Mouse (Mus musculus): ENCODE data around the gene Prss21. TPM values are rescaled to one million over a fixed set of nuclear protein-coding genes. Genes with fewer than 3 reads are reported as not detected.

Prss21 gene
- total RNA-seq (2017), result not detected in 2 replicates

DNA sequence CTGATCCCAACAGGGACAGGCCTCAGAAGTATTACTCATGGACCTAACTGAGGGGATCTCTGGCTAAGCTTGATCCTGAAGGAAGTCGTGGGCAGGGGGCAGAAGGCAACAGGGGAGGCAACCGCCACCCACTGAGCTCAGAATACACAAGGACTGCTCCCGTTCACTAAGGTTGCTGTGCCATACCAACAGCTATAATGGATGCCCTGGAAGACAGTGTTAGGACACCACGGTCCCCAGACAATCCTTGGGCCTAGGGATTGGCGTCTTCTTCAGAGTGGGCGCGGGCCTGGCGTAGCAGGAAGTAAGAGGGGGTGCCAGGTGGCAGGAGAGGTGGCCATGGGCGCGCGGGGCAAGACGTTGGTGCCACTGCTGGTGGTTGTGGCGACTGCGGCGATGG is at the start of gene Prss21:
Gene Prss21 (plus strand): TSS at position 301 of the 400 bp plus-strand sequence.
- ATAC-seq (ENCODE audit: extremely low read depth, insufficient number of reproducible peaks, low FRiP score, poor library complexity, severe bottlenecking), result no peak

DNA sequence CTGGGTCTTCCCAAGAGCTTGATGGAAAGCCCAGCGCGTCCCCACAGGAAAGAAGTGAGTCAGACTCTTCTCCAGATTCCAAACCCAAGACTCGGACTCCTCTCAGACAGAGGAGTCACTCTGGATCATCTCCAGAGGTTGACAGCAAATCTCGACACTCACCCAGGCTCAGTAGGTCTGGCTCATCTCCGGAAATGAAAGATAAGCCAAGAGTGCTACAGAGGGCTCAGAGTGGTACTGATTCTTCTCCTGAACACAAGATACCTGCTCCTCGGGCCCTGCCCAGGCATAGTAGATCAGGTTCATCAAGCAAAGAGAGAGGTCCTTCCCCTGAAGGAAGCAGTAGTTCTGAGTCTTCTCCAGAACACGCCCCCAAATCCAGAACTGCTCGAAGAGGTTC is 49.3 kb upstream of the Prss21 start:
- ATAC-seq (ENCODE audit: extremely low read depth, insufficient number of reproducible peaks, low FRiP score, poor library complexity, severe bottlenecking), result no peak

DNA sequence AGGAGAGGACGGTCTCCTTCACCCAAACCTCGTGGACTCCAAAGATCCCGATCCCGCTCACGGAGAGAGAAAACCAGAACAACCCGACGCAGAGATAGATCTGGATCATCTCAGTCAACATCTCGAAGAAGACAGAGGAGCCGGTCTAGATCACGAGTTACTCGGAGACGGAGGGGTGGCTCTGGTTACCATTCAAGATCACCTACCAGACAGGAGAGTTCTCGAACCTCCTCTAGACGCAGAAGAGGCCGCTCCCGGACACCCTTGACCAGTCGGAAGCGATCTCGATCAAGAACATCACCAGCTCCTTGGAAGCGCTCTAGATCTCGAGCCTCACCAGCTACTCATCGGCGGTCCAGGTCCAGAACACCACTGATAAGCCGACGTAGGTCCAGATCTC is 48.6 kb upstream of the Prss21 start:
- no peak for ATAC-seq (ENCODE audit: extremely low read depth, insufficient number of reproducible peaks, low FRiP score, poor library complexity, severe bottlenecking)

DNA sequence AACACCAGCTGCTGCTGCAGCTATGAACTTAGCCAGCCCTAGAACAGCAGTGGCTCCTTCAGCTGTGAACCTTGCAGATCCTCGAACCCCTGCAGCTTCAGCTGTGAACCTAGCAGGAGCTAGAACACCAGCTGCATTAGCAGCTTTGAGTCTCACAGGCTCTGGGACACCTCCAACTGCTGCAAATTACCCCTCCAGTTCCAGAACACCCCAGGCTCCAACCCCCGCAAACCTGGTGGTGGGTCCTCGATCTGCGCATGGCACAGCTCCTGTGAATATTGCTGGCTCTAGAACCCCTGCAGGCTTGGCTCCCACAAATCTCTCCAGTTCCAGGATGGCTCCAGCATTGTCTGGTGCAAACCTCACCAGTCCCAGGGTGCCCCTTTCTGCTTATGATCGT is 47.1 kb upstream of the Prss21 start:
- ATAC-seq (ENCODE audit: extremely low read depth, insufficient number of reproducible peaks, low FRiP score, poor library complexity, severe bottlenecking), result no peak

DNA sequence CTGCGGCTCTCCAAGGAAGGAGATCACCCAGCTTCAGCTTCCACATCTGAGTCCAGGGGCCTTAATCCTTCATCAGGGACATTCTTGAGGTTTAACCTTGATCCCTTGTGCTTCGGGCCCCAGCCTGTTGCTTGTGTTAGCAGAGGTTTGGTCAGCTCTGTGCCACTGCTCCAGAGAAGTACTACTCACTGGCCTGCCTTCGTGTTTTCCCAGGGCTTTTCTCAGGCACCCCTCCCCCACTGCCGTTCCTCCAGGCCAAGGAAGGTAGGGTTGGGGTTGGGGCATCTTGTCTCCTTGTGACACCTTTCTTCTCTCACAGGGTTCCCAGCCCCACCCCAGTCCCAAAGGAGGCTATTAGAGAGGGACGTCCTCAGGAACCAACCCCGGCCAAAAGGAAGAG is 45.8 kb upstream of the Prss21 start:
- ATAC-seq (ENCODE audit: extremely low read depth, insufficient number of reproducible peaks, low FRiP score, poor library complexity, severe bottlenecking), result no peak

DNA sequence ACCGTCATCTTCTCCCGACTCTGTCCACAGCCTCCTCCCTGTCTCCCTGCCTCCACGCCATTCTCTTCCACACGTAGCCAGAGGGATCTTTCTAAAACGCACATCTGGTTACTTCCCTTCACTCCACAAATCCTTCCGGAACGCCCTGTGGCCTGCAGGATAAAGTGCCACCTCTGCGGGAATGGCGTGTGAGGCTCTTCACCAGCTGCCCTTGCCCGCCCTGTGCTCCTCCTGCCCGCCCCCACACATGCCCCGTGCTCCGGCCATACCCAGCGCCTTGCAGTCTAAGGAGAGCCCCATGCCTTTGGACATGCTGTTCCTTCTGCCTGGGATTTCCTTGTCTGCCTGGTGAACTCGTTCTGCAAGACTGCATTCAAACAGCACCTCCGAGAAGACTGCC is 44.8 kb upstream of the Prss21 start:
- no peak for ATAC-seq (ENCODE audit: extremely low read depth, insufficient number of reproducible peaks, low FRiP score, poor library complexity, severe bottlenecking)

DNA sequence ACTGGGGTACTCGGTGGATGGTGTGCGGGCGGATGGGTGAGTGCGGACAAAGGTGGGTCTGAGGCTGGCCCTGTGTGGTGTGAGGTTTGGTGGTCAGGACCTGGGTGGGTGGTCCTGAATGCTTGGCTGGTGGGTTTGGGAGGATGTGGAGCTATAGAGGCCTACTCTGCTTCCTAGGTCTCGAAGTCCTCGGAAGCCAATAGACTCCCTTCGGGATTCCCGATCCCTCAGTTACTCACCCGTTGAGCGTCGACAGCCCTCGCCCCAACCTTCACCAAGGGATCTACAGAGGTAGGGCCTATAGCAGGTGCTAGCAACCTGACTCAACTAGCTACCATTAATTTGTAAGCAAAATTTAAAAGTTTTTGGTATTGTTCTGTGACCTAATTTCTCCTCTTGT is 44.2 kb upstream of the Prss21 start:
- no peak for ATAC-seq (ENCODE audit: extremely low read depth, insufficient number of reproducible peaks, low FRiP score, poor library complexity, severe bottlenecking)

DNA sequence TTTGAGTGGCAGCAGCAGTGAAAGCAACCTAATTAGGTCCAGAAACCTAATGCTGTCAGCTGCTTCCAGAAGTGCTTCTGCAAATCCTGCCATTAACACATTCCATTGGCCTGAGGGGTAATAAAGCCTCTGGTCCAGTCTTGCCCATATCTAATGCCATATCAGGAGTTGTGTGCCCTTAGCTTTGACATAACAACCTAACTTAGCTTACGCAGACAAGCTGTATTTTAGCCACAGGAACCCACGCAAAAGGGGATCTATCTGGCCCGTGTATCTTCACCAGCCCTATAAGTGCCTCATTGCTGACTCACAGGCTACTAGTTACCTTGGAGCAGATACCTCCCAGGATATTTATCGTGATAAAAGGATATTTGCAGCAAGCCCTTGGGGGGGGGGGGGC is 42.3 kb upstream of the Prss21 start:
- no peak for ATAC-seq (ENCODE audit: extremely low read depth, insufficient number of reproducible peaks, low FRiP score, poor library complexity, severe bottlenecking)

DNA sequence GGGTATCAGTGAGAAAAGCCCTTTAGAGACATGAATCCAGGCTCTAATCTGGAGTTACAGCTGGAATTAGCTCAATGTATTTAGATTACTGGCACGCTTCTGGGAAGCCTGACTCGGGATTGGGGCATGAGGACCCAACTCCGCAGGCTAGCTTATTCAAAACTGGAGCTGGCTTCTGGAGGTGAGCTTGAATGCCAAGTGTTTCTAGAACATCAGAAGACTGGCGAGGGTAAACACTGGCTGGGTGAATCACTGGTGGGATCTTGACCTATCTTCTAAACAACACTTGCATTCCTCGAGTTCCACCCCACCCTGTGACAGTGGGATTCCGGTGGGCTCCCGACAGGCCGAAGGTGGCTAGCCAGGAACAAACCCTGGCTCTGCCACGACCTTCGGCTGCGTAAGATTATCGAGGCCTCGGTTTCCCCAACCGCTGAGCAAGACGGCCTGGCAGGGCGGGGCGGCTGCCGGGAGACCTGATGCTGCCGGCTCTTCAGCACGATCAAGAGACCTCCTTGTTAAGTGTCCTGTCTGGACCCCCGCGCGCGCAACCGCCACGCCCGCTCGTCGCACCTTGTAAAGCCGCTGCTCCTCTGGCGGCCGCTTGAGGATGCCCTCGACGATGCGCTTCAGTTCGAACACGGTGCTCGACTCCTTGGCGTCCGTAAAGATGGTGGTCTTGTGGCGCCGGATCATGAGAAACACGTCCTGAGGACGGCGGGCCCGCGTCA is 39.4 kb upstream of the Prss21 start:
- ATAC-seq (ENCODE audit: extremely low read depth, insufficient number of reproducible peaks, low FRiP score, poor library complexity, severe bottlenecking), result no peak

DNA sequence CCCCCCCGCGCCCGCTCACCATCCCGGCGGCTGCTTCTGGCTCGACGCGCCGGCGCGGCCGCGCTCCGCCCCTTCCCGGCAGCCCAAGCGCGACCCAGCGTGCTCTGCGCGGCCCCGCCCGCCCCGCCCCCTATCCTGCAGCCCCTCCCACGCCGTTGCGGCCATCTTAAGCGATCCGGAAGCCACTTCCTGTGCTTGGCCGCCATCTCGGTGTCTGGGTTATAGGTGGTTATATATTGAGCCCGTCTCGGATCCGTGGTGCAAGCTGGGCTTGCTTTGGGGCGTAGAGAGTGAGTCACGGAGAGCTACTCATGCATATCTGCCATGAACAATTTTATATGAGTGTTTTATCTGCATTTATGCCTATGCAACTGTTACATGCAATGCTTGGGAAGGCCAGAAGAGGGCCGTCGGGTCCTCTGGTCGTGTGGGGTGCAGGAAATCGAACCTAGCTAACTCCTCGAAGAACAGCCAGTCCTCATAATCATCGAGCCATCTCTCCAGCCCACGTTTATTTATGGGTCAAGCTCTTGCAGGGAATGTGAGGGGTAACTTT is 38.7 kb upstream of the Prss21 start, which contains the start of gene Elob:
Gene Elob (minus strand): TSS at position 73 of the 556 bp plus-strand sequence.
- ATAC-seq (ENCODE audit: extremely low read depth, insufficient number of reproducible peaks, low FRiP score, poor library complexity, severe bottlenecking), result peak; percentile 85

DNA sequence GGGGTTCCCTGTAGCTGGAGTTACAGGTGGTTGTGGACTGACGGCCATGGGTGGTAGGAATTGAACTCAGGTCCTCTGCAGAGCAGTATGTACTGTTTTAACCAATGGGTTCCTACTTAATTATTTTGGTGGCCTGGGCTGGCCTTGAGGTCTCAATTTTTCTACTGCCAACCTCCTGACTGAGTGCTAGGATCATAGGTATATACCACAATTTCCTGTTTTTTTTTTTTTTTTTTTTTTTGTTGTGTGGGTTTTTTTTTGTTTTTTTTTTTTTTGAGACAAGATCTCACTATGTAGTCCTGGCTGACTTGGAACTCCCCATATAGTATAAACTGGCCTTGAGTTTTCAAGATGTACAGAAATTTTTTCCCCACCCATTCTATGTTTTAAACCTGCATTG is 36.7 kb upstream of the Prss21 start:
- no peak for ATAC-seq (ENCODE audit: extremely low read depth, insufficient number of reproducible peaks, low FRiP score, poor library complexity, severe bottlenecking)

DNA sequence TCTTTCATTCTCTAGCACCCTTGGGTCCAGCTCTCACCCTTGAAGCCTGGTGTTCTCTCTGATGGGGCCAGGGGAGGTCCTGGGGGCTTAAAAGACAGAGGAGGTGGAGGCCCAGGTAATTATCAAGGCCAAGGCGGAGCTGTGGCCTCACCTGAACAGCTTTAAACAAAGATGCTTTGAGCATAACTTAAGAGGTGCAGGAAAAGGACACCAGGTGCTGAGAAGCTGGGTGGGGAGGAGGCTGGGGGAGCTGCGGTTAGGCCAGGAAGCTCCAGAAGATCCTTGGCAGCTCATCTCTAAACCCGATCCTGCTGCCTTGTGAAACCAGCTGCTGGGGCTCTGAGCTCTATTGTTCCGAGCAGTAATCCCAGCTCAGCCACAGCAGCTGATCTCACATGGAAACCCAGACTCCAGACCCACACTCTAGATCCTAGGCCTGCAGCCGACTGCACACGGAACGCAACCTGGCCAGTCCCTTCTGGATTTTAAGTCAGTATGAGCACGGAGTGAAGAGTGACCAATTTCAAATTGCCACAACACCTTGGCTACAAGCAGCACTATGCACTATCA is 31.8 kb upstream of the Prss21 start, which contains the start of gene Prss33:
Gene Prss33 (minus strand): TSS at position 51 of the 570 bp plus-strand sequence.
- no peak for ATAC-seq (ENCODE audit: extremely low read depth, insufficient number of reproducible peaks, low FRiP score, poor library complexity, severe bottlenecking)

DNA sequence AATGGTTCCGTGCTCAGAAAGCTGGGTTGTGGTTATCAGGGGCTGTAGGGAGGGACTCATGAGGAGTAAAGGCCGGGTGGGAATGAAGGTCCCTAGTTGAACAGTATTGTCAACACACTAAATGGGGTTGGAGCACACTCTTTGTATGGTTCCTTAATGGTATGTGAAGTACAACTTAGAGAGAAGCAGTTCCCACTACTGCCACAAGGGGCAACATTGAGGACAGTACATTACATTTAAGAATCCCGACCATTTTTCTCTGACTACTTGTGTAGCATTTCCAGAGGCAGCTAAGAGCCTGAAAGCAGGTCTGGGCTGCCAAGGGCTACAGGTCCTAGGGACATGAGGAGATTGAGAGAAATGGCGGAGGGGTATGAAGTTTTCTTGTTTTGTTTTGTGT is 26.7 kb upstream of the Prss21 start:
- peak; percentile 73; the same call in 1 of the 2 replicates for ATAC-seq (ENCODE audit: extremely low read depth, insufficient number of reproducible peaks, low FRiP score, poor library complexity, severe bottlenecking)

DNA sequence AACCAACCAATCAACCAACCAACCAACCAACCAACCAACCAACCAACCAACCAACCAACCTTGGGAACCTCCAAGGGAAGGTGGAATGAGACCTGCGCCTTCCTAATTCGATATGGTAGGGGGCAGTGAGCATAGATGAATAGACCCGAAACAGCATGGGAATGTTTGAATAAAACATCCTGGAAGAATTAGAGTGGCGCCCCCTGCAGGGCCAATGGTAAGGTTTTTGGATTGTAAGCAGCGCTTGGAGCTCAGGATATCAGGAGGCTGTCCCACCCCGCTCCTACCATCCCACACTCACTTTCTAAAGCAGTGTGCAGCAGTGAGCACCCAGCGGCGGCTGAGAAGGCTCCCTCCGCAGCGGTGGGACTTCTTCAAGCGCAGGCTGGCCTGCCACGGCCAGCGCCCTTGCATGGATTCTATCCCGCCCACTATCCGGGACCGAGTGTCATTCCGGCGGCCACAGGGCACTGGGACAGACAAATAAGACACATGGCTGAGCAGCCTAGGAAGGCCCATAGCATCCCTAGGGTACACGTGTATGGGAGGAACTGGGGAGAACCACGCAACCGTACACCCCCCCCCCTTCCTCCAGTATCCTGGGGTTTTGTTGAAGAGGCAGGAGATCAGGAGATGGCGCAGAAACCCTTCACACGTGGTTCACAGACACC is 24.6 kb upstream of the Prss21 start:
- no peak for ATAC-seq (ENCODE audit: extremely low read depth, insufficient number of reproducible peaks, low FRiP score, poor library complexity, severe bottlenecking)

DNA sequence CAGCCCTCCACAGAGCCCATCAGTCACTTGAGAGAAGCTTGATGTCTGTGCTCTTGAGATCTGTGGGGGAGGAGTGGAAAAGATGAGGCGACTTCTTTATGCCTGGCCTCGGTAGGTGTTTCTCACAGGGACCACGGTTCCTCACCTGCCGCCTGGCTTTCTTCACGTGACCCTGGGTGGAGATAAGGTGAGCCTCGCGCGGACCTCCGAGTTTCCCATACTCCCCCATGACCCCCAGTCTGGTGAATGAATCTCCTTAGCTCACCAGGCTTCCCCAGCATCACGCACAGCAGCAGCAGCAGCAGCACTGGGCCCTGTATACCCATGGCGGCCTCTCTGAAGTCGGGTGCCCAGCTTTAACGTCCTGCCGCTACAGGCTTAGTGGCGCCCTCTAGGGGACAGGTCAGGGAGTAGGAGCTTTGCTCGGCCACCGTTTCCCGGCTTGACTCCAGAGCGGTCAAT is 24.0 kb upstream of the Prss21 start, which contains the start of the genes Prss32 and Prss41:
Gene Prss32 (plus strand): TSS at position 44 of the 462 bp plus-strand sequence.
Gene Prss41 (minus strand): TSS at position 361 of the 462 bp plus-strand sequence.
- peak; percentile 60 for ATAC-seq (ENCODE audit: extremely low read depth, insufficient number of reproducible peaks, low FRiP score, poor library complexity, severe bottlenecking)

DNA sequence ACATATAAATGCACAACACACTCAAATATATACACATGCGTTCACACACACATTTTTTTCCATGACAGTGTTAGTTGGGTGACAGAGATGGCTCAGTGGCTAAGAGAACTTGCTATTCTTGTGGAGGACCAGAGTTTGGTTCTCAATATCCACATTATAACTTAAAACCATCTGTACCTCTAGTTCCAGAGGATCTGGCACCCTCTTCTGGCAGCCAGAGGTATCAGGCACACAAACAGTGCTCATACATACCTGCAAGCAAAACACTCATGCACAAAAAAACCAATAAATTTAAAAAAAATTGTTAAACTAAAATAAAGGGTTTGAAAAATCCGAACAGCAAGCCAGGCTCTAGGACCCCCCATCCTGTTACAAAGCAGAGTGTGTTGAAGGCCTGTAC is 17.8 kb upstream of the Prss21 start:
- no peak for ATAC-seq (ENCODE audit: extremely low read depth, insufficient number of reproducible peaks, low FRiP score, poor library complexity, severe bottlenecking)

DNA sequence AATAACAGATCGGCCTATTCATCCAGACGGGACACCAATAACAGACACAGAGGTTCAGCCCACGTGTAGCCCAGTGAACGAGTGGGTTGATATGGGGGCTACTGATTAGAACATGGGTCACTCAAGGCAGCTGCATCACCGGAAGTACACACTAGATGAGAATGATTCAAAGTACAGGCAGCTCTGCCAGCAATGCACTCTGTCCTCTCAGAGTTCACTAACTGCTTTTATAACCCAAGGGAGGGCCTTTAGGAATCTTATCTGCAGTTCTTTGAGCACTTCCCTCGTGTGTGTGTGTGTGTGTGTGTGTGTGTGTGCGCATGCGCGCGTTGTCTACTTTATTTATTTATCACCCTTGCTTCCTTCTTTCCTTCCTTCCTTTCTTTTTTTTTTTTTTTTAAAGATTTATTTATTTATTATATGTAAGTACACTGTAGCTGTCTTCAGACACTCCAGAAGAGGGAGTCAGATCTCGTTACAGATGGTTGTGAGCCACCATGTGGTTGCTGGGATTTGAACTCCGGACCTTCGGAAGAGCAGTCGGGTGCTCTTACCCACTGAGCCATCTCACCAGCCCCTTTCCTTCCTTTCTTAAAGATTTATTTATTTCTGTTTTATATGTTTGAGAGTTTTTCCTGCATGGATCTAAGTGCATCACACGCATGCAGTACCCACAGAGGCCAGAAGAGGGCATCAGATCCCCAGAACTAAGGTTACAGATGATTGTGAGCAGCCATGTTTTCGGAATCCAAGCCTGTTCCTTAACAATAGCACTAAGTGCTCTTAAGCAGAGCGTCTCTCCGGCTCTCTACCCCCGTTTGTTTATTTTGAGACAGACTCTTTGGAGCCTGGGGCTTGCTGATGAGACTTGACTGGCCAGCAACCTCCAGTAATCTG is 16.8 kb upstream of the Prss21 start:
- no peak for ATAC-seq (ENCODE audit: extremely low read depth, insufficient number of reproducible peaks, low FRiP score, poor library complexity, severe bottlenecking)

DNA sequence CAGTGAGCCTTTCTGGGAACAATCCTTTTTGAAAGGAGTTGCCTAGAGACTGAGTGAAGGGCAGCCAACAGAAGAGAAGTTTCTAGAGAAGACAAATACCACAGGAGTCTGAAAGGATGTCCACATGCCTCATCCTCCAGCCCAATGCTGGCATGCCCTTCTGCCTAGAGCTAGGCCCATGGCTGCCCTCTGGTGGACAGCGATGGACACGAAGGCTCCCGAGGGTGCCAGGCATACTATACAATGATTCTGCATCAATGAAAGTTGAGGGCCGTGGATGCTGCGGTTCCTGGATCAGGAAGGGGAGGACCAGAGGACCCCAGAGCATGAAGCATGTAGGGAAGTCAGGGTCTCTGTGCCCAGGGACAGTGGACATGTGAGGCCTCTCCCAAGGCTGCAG is 14.6 kb upstream of the Prss21 start:
- peak; percentile 47; the same call in 1 of the 2 replicates for ATAC-seq (ENCODE audit: extremely low read depth, insufficient number of reproducible peaks, low FRiP score, poor library complexity, severe bottlenecking)

Measured in neutrophil, adult 5-6 weeks (primary cell).